Mouse (Mus musculus) lung, embryonic 15.5 days (tissue): ENCODE results near the gene B3gnt7. TPM values are rescaled to one million over a fixed set of nuclear protein-coding genes. Genes with fewer than 3 reads are reported as not detected.

Source experiments
- ATAC-seq: fragments of 200-750 bp; cut with Nextera tagmentation; 2 replicates; pipeline ENCODE4 v1.8.0; 2017; ENCODE audit warnings: moderate number of reproducible peaks, borderline replicate concordance; ENCODE audit not compliant: low FRiP score, low TSS enrichment; ENCODE audit errors: extremely low read depth
- H3K27ac ChIP-seq: fragments of 300-500 bp; sonication (generic); 2 replicates; pipeline ENCODE4 v1.5.1; 2015; ENCODE audit warnings: moderate library complexity, mild to moderate bottlenecking, inconsistent platforms
- H3K27me3 ChIP-seq: fragments of 300-500 bp; sonication (generic); 2 replicates; pipeline ENCODE4 v1.6.1; 2015; ENCODE audit warnings: inconsistent platforms
- H3K36me3 ChIP-seq: fragments of 300-500 bp; sonication (generic); 2 replicates; pipeline ENCODE4 v1.6.1; 2015; ENCODE audit warnings: inconsistent platforms
- H3K4me1 ChIP-seq: fragments of 300-500 bp; sonication (generic); 2 replicates; pipeline ENCODE4 v1.6.1; 2015; ENCODE audit warnings: inconsistent platforms
- H3K4me2 ChIP-seq: fragments of 300-500 bp; sonication (generic); 2 replicates; pipeline ENCODE4 v1.6.1; 2015; ENCODE audit warnings: inconsistent platforms, mild to moderate bottlenecking, moderate library complexity
- H3K4me3 ChIP-seq: fragments of 300-500 bp; sonication (generic); 2 replicates; pipeline ENCODE4 v1.5.1; 2015; ENCODE audit warnings: mild to moderate bottlenecking, inconsistent platforms
- H3K9ac ChIP-seq: fragments of 300-500 bp; sonication (generic); 2 replicates; pipeline ENCODE4 v1.6.1; 2015; ENCODE audit warnings: inconsistent platforms
- H3K9me3 ChIP-seq: fragments of 300-500 bp; sonication (generic); 2 replicates; pipeline ENCODE4 v1.6.1; 2016; ENCODE audit warnings: inconsistent platforms
- WGBS: fragments of 180-500 bp; shearing (Covaris S2); methylation state at CpG from one replicate; pipeline ENCODE4 v1.1.7; 2015; 5-methylcytosine and 5-hydroxymethylcytosine counted together
- polyA plus RNA-seq: library from polyadenylated mRNA; unstranded; fragments of >200 nt; fragmentation: Nextera tagmentation; extraction: Ambion mirVana; gene quantifications from 2 replicates; pipeline ENCODE4 v1.2.1, GENCODE M21; 2015

B3gnt7 gene
- polyA plus RNA-seq, 1 experiment from 2014 or later = 5.6 TPM

DNA sequence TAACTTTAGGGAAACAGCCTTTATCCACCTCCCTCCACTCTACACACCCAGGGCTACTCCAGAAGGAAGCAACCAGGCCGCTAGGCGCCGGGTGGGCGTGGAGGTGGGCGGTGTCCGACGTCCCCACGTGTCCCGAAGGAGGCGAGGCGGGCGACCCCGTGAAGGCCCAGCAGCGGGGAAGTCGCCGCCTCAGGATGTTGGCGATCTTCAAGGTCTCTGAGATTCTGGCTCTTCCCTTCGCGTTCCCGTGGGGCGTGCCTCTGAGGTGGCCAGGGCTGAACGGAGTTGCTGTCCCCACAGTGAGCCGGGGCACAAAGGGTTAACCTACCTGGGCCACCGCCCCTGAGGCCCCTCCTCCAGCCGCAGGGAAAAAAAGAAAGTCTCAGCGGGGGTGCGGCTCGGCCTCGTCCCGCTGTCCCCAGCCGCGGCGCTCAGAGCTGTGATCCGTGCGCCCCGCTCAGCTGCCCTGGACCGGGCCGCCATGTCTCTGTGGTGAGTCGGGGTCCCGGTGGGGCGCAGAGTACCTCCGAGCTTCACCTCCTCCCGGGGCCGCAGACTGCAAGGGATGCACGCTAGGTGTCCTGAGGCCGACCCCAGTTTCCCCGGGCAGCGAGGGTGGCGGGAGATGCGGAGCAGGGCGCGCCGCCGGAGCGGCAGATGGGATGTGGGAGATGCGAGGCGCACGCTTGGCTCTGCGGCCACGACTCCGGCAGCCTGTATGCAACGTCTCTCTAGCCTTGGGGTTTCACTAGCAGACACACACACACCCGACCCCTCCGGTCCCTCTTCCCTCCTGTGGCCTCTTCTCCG, 636 bp downstream of the B3gnt7 start:
- Histone ChIP-seq H3K27me3 (peaks cover 10% of the 10 kb centered on the region; the same call in 1 of the 2 replicates), H3K4me1 (peaks cover 23% of the 10 kb centered on the region), H3K4me3 (peak overlapping the region; percentile 60), H3K4me2 (peak overlapping the region; percentile 97), H3K36me3 (no peaks in the 10 kb centered on the region), H3K27ac (0 out of 2 replicates have a peak overlapping the region, but pooled peaks have one; percentile 18), H3K9ac (peak overlapping the region; percentile 51), H3K9me3 (no peaks in the 10 kb centered on the region)
- peak; percentile 84 for ATAC-seq
- WGBS = under 1% methylated on average over 63 of the region's 65 CpGs

DNA sequence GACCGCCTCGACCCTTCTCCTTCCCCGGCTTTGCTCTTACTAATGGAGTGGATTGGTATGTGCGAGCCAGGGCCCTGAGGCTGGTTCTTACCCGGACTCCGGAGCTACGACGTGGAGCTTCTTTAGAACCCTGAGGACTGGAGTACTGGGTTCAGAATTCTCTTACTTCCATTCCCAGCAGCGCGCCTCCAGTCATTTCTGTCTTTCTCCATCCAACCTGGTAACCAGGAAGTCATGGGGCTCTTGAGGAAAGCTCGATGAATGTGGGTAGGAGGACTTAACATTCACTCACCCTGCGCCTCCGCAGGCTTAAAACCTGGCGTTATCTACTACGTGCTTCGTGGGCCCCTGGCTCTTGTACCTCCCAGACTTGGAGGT, 1.2 kb downstream of the B3gnt7 start:
- 0 out of 2 replicates have a peak overlapping the region, but pooled peaks have one; percentile 18 for H3K27ac ChIP-seq
- peaks cover 23% of the 10 kb centered on the region for H3K4me1 ChIP-seq
- peak overlapping the region; percentile 60 for H3K4me3 ChIP-seq
- peak overlapping the region; percentile 97 for H3K4me2 ChIP-seq
- 1% methylated on average over 16 of the region's 16 CpGs for WGBS
- H3K36me3 ChIP-seq = no peaks in the 10 kb centered on the region
- H3K9me3 ChIP-seq = no peaks in the 10 kb centered on the region
- H3K27me3 ChIP-seq = peaks cover 10% of the 10 kb centered on the region; the same call in 1 of the 2 replicates
- peak overlapping the region; percentile 51 for H3K9ac ChIP-seq
- no peak for ATAC-seq

DNA sequence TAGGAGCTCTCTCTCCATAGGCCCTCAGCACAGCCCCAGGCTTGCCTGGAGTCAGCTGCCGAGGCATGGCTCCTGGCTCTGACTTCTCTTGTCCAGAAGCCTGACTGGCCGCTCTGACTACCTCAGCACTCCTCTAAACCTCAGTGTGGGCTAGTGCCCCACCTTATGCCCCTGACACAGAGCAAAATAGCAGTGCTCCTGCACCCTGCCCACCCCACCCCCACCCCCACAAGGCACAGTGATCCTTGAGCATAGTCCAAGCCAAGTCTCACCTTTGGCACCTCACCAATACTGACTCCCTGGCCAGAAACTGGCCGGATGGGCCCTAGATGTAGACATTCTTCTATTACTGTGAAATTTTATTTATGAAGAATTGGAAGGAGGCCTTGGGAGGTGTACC, 4.1 kb downstream of the B3gnt7 start:
- no peak overlapping the region for H3K9ac ChIP-seq
- H3K4me3 ChIP-seq = no peak overlapping the region
- no peak for ATAC-seq
- H3K36me3 ChIP-seq = no peaks in the 10 kb centered on the region
- 74% methylated on average over 3 of the region's 3 CpGs for WGBS
- peaks cover 10% of the 10 kb centered on the region; the same call in 1 of the 2 replicates for H3K27me3 ChIP-seq
- H3K4me2 ChIP-seq = no peak overlapping the region
- H3K9me3 ChIP-seq = no peaks in the 10 kb centered on the region
- H3K4me1 ChIP-seq = peaks cover 23% of the 10 kb centered on the region
- no peak overlapping the region for H3K27ac ChIP-seq

DNA sequence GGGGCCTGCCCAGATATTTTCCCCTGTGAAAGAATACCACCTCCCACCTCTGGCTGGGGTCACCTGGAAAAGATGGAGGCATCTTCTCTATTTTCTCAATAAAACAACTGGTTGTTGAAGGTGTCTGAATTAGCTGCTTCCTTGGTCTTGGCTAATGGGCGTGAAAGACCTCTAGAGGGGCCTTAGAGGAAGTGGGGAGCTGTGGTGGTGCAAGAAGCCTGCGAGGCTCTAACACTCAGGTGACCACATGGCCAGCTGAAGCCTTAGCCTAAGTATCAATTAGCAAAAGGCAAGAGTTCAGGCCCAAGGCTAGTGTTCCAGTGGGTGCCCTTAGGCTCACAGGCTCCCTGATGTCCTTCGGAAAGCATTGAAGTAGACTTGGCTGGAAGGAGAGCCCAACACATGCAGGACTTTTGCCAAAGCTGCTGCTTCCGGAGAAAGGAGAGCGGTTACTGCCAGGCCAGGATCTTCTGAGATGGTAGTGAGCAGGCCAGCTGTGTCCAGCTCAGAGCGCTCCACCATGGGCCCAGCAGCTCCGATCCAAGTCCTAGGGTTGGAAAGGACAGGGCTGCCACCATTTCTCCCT, 4.6 kb downstream of the B3gnt7 start:
- Histone ChIP-seq H3K9ac (no peak overlapping the region), H3K27ac (no peak overlapping the region), H3K9me3 (no peaks in the 10 kb centered on the region), H3K4me1 (peaks cover 18% of the 10 kb centered on the region), H3K27me3 (peaks cover 7% of the 10 kb centered on the region; the same call in 1 of the 2 replicates), H3K4me3 (no peak overlapping the region), H3K4me2 (no peak overlapping the region), H3K36me3 (no peaks in the 10 kb centered on the region)
- WGBS = 86% methylated on average over 7 of the region's 7 CpGs
- ATAC-seq = no peak

DNA sequence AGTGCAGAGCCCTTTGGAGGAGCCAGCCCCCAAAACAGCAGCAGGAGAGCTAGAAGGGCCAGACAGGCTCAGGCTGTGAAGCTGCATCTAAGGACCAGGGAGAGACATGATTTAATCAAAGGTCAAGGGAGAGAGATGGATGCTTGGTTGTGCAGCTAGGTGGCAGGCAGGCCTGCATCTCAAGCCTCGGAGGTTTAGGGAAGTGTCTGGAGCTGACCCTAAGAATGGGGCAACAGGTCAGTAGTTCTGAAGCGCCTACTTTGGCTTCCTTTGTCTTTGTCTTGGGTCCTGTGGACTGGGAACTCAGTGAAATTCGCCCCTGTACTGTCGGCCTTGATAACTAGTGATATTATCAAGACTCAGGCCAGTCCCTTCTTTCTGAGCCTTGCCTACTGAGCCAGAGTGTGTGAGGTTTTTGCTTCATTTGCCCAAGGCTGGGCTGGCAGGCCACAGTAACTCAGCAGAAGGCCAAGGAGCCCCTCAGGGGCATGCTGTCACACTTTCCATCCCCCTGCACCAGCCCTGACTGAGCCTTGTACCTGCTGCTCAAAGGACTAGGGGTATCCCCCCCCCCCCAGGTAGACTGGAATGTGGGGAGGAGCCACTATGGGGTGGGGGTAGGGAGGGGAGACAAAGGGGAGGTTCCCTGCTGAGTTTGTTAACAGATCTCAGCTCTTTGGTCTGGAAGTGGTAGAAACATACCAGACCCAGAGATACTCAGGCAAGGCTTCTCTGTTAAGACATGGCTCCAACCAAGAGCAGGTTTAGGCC, 5.4 kb downstream of the B3gnt7 start:
- Histone ChIP-seq H3K27me3 (peaks cover 5% of the 10 kb centered on the region; the same call in 1 of the 2 replicates), H3K27ac (no peak overlapping the region), H3K4me2 (no peak overlapping the region), H3K4me1 (peaks cover 11% of the 10 kb centered on the region), H3K36me3 (no peaks in the 10 kb centered on the region), H3K9ac (no peak overlapping the region), H3K4me3 (no peak overlapping the region), H3K9me3 (no peaks in the 10 kb centered on the region)
- WGBS = 47% methylated on average over 4 of the region's 4 CpGs
- 0 out of 2 replicates have a peak, but pooled peaks have one; percentile 9 for ATAC-seq

DNA sequence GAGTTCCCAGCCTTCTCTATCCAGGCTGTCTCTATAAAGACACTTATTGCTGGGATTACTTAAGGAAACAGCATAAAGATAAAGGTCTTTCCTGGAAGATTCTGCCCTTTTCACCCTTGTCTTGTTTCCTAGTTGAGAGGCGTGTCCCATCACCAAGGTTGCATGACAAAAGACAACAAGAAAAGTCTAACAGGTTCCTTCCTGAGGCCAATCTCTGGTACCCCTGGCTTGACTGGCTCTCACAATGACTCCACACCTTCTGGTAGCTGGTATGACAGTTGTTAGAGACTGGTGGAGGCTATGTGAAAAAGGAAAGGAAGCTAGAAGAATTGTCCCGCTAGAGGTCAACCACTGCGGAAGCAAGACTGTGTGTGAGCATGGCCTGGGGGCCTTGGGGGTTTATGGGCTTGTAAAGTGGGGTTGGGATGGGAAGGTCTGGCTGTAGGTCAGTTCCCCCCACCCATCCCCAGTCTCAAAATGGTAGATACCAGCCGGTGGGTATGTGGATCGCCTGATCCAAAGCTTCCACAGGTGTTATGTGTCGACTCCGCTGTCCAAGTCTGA, 6.7 kb downstream of the B3gnt7 start:
- WGBS = 88% methylated on average over 7 of the region's 7 CpGs
- no peak for ATAC-seq
- Histone ChIP-seq H3K4me3 (no peak overlapping the region), H3K9ac (no peak overlapping the region), H3K4me2 (no peak overlapping the region), H3K27me3 (peaks cover 3% of the 10 kb centered on the region; the same call in 1 of the 2 replicates), H3K4me1 (peaks cover 6% of the 10 kb centered on the region), H3K36me3 (no peaks in the 10 kb centered on the region), H3K27ac (no peak overlapping the region), H3K9me3 (no peaks in the 10 kb centered on the region)

DNA sequence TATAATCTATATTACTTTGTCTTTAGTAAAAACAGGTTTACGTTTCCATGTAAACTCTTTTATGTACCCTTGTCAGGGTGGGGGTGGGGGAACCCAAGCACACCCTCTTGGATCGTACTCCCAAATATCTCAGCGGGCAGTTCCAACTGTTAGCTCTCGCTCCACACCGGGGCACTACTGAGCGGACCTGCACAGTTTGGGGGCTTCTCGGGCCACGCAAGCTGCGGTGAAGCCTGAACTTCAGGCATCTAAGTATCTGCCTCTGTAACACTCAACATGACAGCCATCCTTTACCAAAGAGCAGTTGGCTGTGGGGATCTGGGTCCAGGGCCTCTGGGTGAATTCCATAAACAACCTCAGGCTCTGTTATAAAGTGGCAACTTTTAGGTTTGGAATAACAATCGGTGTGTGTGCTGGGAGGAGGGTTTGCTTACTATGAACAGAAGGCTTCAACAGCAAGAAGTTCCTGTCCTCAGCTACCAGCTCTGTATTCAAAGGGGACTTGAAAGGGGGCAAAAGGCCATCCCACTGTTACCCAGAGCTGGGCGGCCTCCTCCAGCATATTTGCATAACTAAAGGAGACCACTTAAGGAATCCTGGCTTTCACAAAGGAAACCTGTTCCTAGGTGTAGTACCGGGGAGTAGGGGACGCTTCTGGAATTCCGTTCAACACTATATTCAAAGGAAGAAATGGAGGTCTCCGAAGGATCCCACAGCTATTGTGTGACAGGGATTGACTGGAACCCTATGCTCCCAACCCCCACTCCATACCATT, 8.1 kb downstream of the B3gnt7 start:
- Histone ChIP-seq H3K9ac (no peak overlapping the region), H3K4me2 (peak overlapping the region; percentile 25), H3K27ac (peak overlapping the region; percentile 27; the same call in 1 of the 2 replicates), H3K36me3 (no peaks in the 10 kb centered on the region), H3K4me1 (peaks cover 6% of the 10 kb centered on the region), H3K27me3 (no peaks in the 10 kb centered on the region), H3K4me3 (no peak overlapping the region), H3K9me3 (no peaks in the 10 kb centered on the region)
- WGBS = 36% methylated on average over 15 of the region's 15 CpGs
- no peak; the same call in 1 of the 2 replicates for ATAC-seq

DNA sequence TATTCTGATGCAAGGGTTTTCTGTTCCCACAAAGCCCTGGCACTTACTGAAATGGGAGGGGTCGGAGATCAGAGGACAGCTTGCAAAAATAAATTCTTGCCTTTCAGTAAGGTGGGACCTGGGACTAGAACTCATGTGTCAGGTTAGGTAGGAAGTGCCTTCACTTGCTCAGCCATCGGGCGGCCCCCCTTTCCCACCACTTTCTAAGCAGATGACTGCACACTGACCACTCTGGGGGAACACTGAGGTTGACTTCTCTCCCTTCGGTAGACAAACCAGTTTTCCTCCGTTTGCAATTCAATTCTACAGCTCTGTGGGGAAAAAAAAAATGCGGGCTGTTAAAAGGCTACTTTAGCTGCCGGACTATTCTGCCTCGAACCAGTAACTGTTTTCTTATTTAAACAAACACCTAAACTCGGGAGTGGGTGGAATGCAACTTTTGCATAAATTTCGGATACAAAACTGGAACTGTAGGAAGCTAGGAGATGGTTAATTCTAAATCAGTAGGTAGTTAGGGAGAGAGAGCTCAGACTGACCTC, 8.9 kb downstream of the B3gnt7 start:
- H3K4me1 ChIP-seq = peaks cover 6% of the 10 kb centered on the region
- H3K9me3 ChIP-seq = no peaks in the 10 kb centered on the region
- no peak overlapping the region for H3K4me3 ChIP-seq
- no peak for ATAC-seq
- H3K36me3 ChIP-seq = no peaks in the 10 kb centered on the region
- H3K9ac ChIP-seq = no peak overlapping the region
- H3K4me2 ChIP-seq = peak overlapping the region; percentile 25
- peak overlapping the region; percentile 27; the same call in 1 of the 2 replicates for H3K27ac ChIP-seq
- 28% methylated on average over 10 of the region's 10 CpGs for WGBS
- no peaks in the 10 kb centered on the region for H3K27me3 ChIP-seq

DNA sequence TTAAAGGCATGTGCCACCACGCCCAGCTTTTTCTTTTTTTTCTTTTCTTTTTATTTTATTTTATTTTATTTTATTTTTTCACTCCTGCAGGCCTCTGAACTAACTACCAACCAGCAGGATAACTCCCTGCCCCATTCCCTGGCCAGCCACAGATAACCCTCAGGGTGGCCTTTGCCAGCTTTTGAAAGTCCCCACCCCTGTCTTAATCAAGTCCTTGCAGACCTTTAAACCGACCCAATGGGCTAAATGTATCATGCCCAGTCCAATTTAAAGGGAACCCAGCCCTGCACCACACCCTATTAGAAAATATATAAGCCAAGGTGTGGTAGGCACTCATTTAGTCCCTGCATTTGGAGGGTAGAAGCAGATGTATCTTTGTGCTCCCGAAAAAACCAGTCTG, 9.6 kb downstream of the B3gnt7 start:
- WGBS = 74% methylated on average over 3 of the region's 3 CpGs
- ATAC-seq = no peak
- H3K4me2 ChIP-seq = no peak overlapping the region

DNA sequence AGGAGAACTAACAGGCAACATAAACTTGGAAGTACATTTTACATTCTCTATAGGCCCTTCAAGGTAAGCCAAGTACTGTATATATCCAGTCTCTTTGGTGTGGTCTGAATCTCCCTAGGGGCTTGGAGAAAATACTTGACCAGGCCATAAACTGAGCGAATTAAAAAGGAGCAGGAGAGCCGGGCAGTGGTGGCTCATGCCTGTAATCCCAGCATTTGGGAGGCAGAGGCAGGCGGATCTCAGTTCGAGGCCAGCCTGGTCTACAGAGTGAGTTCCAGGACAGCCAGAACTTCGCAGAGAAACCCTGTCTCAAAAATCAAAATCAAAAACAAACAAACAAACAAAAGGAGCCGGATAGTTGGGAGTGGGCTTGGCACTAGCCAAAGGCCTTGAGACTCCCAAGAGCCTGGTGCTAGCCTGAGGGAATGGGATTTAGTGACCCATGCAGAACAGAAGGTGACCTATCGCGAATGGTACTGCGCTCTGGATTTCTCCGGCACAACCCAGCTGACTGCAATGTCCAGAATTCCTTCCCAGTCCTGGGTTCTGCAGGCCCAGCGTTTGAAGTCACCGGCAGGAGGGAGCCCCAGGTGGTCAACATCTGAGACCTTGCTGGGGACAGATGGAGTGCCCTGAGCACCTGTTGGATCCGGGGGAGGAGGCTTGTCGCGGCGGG, 10.6 kb downstream of the B3gnt7 start:
- WGBS = 48% methylated on average over 16 of the region's 16 CpGs
- H3K4me2 ChIP-seq = peak overlapping the region; percentile 41; the same call in 1 of the 2 replicates
- no peak overlapping the region for H3K9ac ChIP-seq
- no peak overlapping the region for H3K27ac ChIP-seq
- H3K4me3 ChIP-seq = no peak overlapping the region
- H3K27me3 ChIP-seq = no peaks in the 10 kb centered on the region
- peaks cover 6% of the 10 kb centered on the region for H3K4me1 ChIP-seq
- ATAC-seq = no peak
- H3K36me3 ChIP-seq = no peaks in the 10 kb centered on the region
- H3K9me3 ChIP-seq = no peaks in the 10 kb centered on the region

More for the DNA sequence above, 9.6 kb downstream of the B3gnt7 start:
- Histone ChIP-seq H3K27me3 (no peaks in the 10 kb centered on the region), H3K9me3 (no peaks in the 10 kb centered on the region), H3K36me3 (no peaks in the 10 kb centered on the region), H3K4me3 (no peak overlapping the region), H3K27ac (no peak overlapping the region), H3K4me1 (peaks cover 6% of the 10 kb centered on the region), H3K9ac (no peak overlapping the region)
